Mouse (Mus musculus): ENCODE measurements around the gene Atp6v0a1. TPM values are rescaled to one million over a fixed set of nuclear protein-coding genes. Genes with fewer than 3 reads are reported as not detected.
A peak's percentile ranks its signal among the peaks of the same experiment; 100 is the strongest.

The Atp6v0a1 gene
- polyA plus RNA-seq, 1 experiment from 2014 or later, result 47.8 TPM

- no peaks in the 10 kb centered on the region for H3K9me3 ChIP-seq (replicated peaks; ENCODE audit: control insufficient read depth, low read length)
- ATAC-seq (ENCODE audit: insufficient read depth, low FRiP score), result no peak
- peak overlapping the region; percentile 64; the same call in 1 of the 2 replicates for H3K9ac ChIP-seq (ENCODE audit: low read length)
- H3K4me2 ChIP-seq (ENCODE audit: low read depth, low read length), result no peak overlapping the region
- H3K27me3 ChIP-seq (ENCODE audit: control insufficient read depth, insufficient read depth, low read length), result no peaks in the 10 kb centered on the region
- WGBS, result 63% methylated on average over 4 of the region's 4 CpGs
- peaks cover 65% of the 10 kb centered on the region for H3K4me1 ChIP-seq (ENCODE audit: control insufficient read depth, insufficient read depth, low read length)
- H3K36me3 ChIP-seq (ENCODE audit: control insufficient read depth, insufficient read depth, low read length), result no peaks in the 10 kb centered on the region
- H3K27ac ChIP-seq (ENCODE audit: low read length), result peak overlapping the region; percentile 99
- H3K4me3 ChIP-seq (replicated peaks; ENCODE audit: low read length), result no peak overlapping the region
These were observed 55.2 kb downstream of the Atp6v0a1 start for GRCm38 (mm10) chr11:101064462-101064861.

- no peaks in the 10 kb centered on the region for H3K9me3 ChIP-seq (replicated peaks; ENCODE audit: control insufficient read depth, low read length)
- WGBS, result 84% methylated on average over 9 of the region's 9 CpGs
- H3K4me1 ChIP-seq (ENCODE audit: control insufficient read depth, insufficient read depth, low read length), result peaks cover 63% of the 10 kb centered on the region
- ATAC-seq (ENCODE audit: insufficient read depth, low FRiP score), result no peak
- no peak overlapping the region for H3K4me2 ChIP-seq (ENCODE audit: low read depth, low read length)
- H3K27me3 ChIP-seq (ENCODE audit: control insufficient read depth, insufficient read depth, low read length), result no peaks in the 10 kb centered on the region
- H3K4me3 ChIP-seq (replicated peaks; ENCODE audit: low read length), result no peak overlapping the region
- no peak overlapping the region for H3K9ac ChIP-seq (ENCODE audit: low read length)
- H3K27ac ChIP-seq (ENCODE audit: low read length), result peak overlapping the region; percentile 81; the same call in 1 of the 2 replicates
- no peaks in the 10 kb centered on the region for H3K36me3 ChIP-seq (ENCODE audit: control insufficient read depth, insufficient read depth, low read length)
These were observed 55.8 kb downstream of the Atp6v0a1 start for GRCm38 (mm10) chr11:101065002-101065401.

GRCm38 (mm10) chr11:101066549-101067412 is 57.5 kb downstream of the Atp6v0a1 start:
- H3K27me3 ChIP-seq (ENCODE audit: control insufficient read depth, insufficient read depth, low read length), result no peaks in the 10 kb centered on the region
- H3K9me3 ChIP-seq (replicated peaks; ENCODE audit: control insufficient read depth, low read length), result no peaks in the 10 kb centered on the region
- peak overlapping the region; percentile 54 for H3K4me2 ChIP-seq (ENCODE audit: low read depth, low read length)
- peaks cover 53% of the 10 kb centered on the region for H3K4me1 ChIP-seq (ENCODE audit: control insufficient read depth, insufficient read depth, low read length)
- H3K9ac ChIP-seq (ENCODE audit: low read length), result peak overlapping the region; percentile 59
- H3K4me3 ChIP-seq (replicated peaks; ENCODE audit: low read length), result peak overlapping the region; percentile 25; the same call in 1 of the 2 replicates
- no peak for ATAC-seq (ENCODE audit: insufficient read depth, low FRiP score)
- peak overlapping the region; percentile 81 for H3K27ac ChIP-seq (ENCODE audit: low read length)
- H3K36me3 ChIP-seq (ENCODE audit: control insufficient read depth, insufficient read depth, low read length), result no peaks in the 10 kb centered on the region
- 20% methylated on average over 18 of the region's 18 CpGs for WGBS

GRCm38 (mm10) chr11:101069391-101070188 is 60.3 kb downstream of the Atp6v0a1 start, which contains the start of gene Naglu:
TSS of gene Naglu (plus strand) at chr11:101070012.
- Histone ChIP-seq H3K4me3 (replicated peaks; ENCODE audit: low read length) (peak within 1 kb of the TSS; percentile 77), H3K27me3 (ENCODE audit: control insufficient read depth, insufficient read depth, low read length) (no peaks in the 10 kb centered on the region), H3K9me3 (replicated peaks; ENCODE audit: control insufficient read depth, low read length) (no peaks in the 10 kb centered on the region), H3K9ac (ENCODE audit: low read length) (peak within 1 kb of the TSS; percentile 82), H3K36me3 (ENCODE audit: control insufficient read depth, insufficient read depth, low read length) (no peaks in the 10 kb centered on the region), H3K4me1 (ENCODE audit: control insufficient read depth, insufficient read depth, low read length) (peaks cover 25% of the 10 kb centered on the region), H3K4me2 (ENCODE audit: low read depth, low read length) (peak within 1 kb of the TSS; percentile 94), H3K27ac (ENCODE audit: low read length) (no peak within 1 kb of the TSS)
- 3% methylated on average over 35 of the region's 35 CpGs for WGBS
- peak; percentile 87 for ATAC-seq (ENCODE audit: insufficient read depth, low FRiP score)

- Histone ChIP-seq H3K4me1 (ENCODE audit: control insufficient read depth, insufficient read depth, low read length) (peaks cover 24% of the 10 kb centered on the region), H3K4me2 (ENCODE audit: low read depth, low read length) (peak overlapping the region; percentile 94), H3K27ac (ENCODE audit: low read length) (no peak overlapping the region), H3K9ac (ENCODE audit: low read length) (peak overlapping the region; percentile 82), H3K4me3 (replicated peaks; ENCODE audit: low read length) (peak overlapping the region; percentile 77), H3K27me3 (ENCODE audit: control insufficient read depth, insufficient read depth, low read length) (no peaks in the 10 kb centered on the region), H3K36me3 (ENCODE audit: control insufficient read depth, insufficient read depth, low read length) (no peaks in the 10 kb centered on the region), H3K9me3 (replicated peaks; ENCODE audit: control insufficient read depth, low read length) (no peaks in the 10 kb centered on the region)
- ATAC-seq (ENCODE audit: insufficient read depth, low FRiP score), result peak; percentile 48
- WGBS, result under 1% methylated on average over 36 of the region's 36 CpGs
These were observed 60.9 kb downstream of the Atp6v0a1 start for GRCm38 (mm10) chr11:101070189-101070527.

GRCm38 (mm10) chr11:101070987-101071386 is 61.7 kb downstream of the Atp6v0a1 start:
- H3K4me2 ChIP-seq (ENCODE audit: low read depth, low read length), result peak overlapping the region; percentile 94; the same call in 1 of the 2 replicates

GRCm38 (mm10) chr11:101071810-101072428 is 62.7 kb downstream of the Atp6v0a1 start:
- no peaks in the 10 kb centered on the region for H3K36me3 ChIP-seq (ENCODE audit: control insufficient read depth, insufficient read depth, low read length)
- ATAC-seq (ENCODE audit: insufficient read depth, low FRiP score), result no peak
- no peaks in the 10 kb centered on the region for H3K9me3 ChIP-seq (replicated peaks; ENCODE audit: control insufficient read depth, low read length)
- H3K27ac ChIP-seq (ENCODE audit: low read length), result no peak overlapping the region
- WGBS, result 73% methylated on average over 14 of the region's 14 CpGs
- H3K4me1 ChIP-seq (ENCODE audit: control insufficient read depth, insufficient read depth, low read length), result peaks cover 13% of the 10 kb centered on the region; the same call in 1 of the 2 replicates
- no peak overlapping the region for H3K4me2 ChIP-seq (ENCODE audit: low read depth, low read length)
- H3K27me3 ChIP-seq (ENCODE audit: control insufficient read depth, insufficient read depth, low read length), result no peaks in the 10 kb centered on the region
- no peak overlapping the region for H3K4me3 ChIP-seq (replicated peaks; ENCODE audit: low read length)
- H3K9ac ChIP-seq (ENCODE audit: low read length), result no peak overlapping the region; the same call in 1 of the 2 replicates

More at GRCm38 (mm10) chr11:101070987-101071386, 61.7 kb downstream of the Atp6v0a1 start:
- WGBS, result 65% methylated on average over 6 of the region's 6 CpGs
- H3K9ac ChIP-seq (ENCODE audit: low read length), result peak overlapping the region; percentile 82; the same call in 1 of the 2 replicates
- peaks cover 23% of the 10 kb centered on the region for H3K4me1 ChIP-seq (ENCODE audit: control insufficient read depth, insufficient read depth, low read length)
- no peaks in the 10 kb centered on the region for H3K27me3 ChIP-seq (ENCODE audit: control insufficient read depth, insufficient read depth, low read length)
- no peaks in the 10 kb centered on the region for H3K9me3 ChIP-seq (replicated peaks; ENCODE audit: control insufficient read depth, low read length)
- H3K36me3 ChIP-seq (ENCODE audit: control insufficient read depth, insufficient read depth, low read length), result no peaks in the 10 kb centered on the region
- H3K27ac ChIP-seq (ENCODE audit: low read length), result no peak overlapping the region
- no peak for ATAC-seq (ENCODE audit: insufficient read depth, low FRiP score)
- H3K4me3 ChIP-seq (replicated peaks; ENCODE audit: low read length), result no peak overlapping the region

GRCm38 (mm10) chr11:101078121-101078520 is 68.9 kb downstream of the Atp6v0a1 start, which contains the start of gene Hsd17b1:
TSS of gene Hsd17b1 (plus strand) at chr11:101078411.
- WGBS, result 75% methylated on average over 9 of the region's 9 CpGs

More at GRCm38 (mm10) chr11:101078121-101078520, 68.9 kb downstream of the Atp6v0a1 start, which contains the start of gene Hsd17b1:
- no peaks in the 10 kb centered on the region for H3K36me3 ChIP-seq (ENCODE audit: control insufficient read depth, insufficient read depth, low read length)
- H3K9ac ChIP-seq (ENCODE audit: low read length), result no peak within 1 kb of the TSS
- no peak within 1 kb of the TSS for H3K4me2 ChIP-seq (ENCODE audit: low read depth, low read length)
- H3K4me3 ChIP-seq (replicated peaks; ENCODE audit: low read length), result no peak within 1 kb of the TSS
- ATAC-seq (ENCODE audit: insufficient read depth, low FRiP score), result no peak
- H3K9me3 ChIP-seq (replicated peaks; ENCODE audit: control insufficient read depth, low read length), result no peaks in the 10 kb centered on the region
- peaks cover 33% of the 10 kb centered on the region for H3K27me3 ChIP-seq (ENCODE audit: control insufficient read depth, insufficient read depth, low read length)
- H3K4me1 ChIP-seq (ENCODE audit: control insufficient read depth, insufficient read depth, low read length), result peaks cover 16% of the 10 kb centered on the region
- no peak within 1 kb of the TSS for H3K27ac ChIP-seq (ENCODE audit: low read length)
